Mouse (Mus musculus) liver, embryonic 14.5 days (tissue): ENCODE measurements around the gene Celsr1. TPM values are rescaled to one million over a fixed set of nuclear protein-coding genes. Genes with fewer than 3 reads are reported as not detected.

ENCODE experiments used
- ATAC-seq: fragments of 200-750 bp; cut with Nextera tagmentation; 2 replicates; pipeline ENCODE4 v1.8.0; 2017; ENCODE audit warnings: moderate number of reproducible peaks, mild to moderate bottlenecking, moderate library complexity; ENCODE audit not compliant: insufficient read depth
- DNase-seq, 3 experiments: peaks; one replicate each; pipeline ENCODE4 v3.0.0-alpha.2; 2012 to 2013; ENCODE audit warnings: low read depth in 3 of 3, low spot score in 3 of 3
- H3K27ac ChIP-seq: fragments of 300-500 bp; sonication (generic); 2 replicates; pipeline ENCODE4 v1.5.1; 2014; ENCODE audit warnings: moderate library complexity, mild to moderate bottlenecking, control low read depth, inconsistent platforms
- H3K27me3 ChIP-seq: fragments of 300-500 bp; sonication (generic); 2 replicates; pipeline ENCODE4 v1.6.1; 2014; ENCODE audit warnings: mild to moderate bottlenecking, low read length, moderate library complexity; ENCODE audit not compliant: control insufficient read depth, insufficient read depth
- H3K36me3 ChIP-seq: fragments of 300-500 bp; sonication (generic); replicated peaks from 2 replicates; pipeline ENCODE4 v1.6.1; 2014; ENCODE audit warnings: low read depth; ENCODE audit not compliant: control insufficient read depth, insufficient read depth
- H3K4me1 ChIP-seq, 2 experiments: fragments of 200-500 bp in 1 of 2; fragments of 300-500 bp in 1 of 2; sonication (generic) in 1 of 2; replicated peaks; 2 replicates each; pipeline ENCODE4 v1.6.1; 2012 to 2014; ENCODE audit warnings: antibody characterized with exemption in 1 of 2, inconsistent platforms in 1 of 2, low read length in 1 of 2; ENCODE audit not compliant: control insufficient read depth in 2 of 2, insufficient read depth in 2 of 2
- H3K4me2 ChIP-seq: fragments of 300-500 bp; sonication (generic); 2 replicates; pipeline ENCODE4 v1.6.1; 2014; ENCODE audit warnings: low read depth, mild to moderate bottlenecking, control low read depth, moderate library complexity
- H3K4me3 ChIP-seq, 2 experiments: fragments of 200-500 bp in 1 of 2; fragments of 300-500 bp in 1 of 2; sonication (generic) in 1 of 2; 2 replicates each; pipeline ENCODE4 v1.5.1; 2012 to 2014; ENCODE audit warnings: low read depth in 2 of 2, low read length in 2 of 2, mild to moderate bottlenecking in 2 of 2, control low read depth in 1 of 2, inconsistent platforms in 1 of 2, moderate library complexity in 1 of 2; ENCODE audit not compliant: insufficient read depth in 1 of 2
- H3K9ac ChIP-seq: fragments of 300-500 bp; sonication (generic); replicated peaks from 2 replicates; pipeline ENCODE4 v1.6.1; 2014; ENCODE audit warnings: mild to moderate bottlenecking, control low read depth, moderate library complexity
- H3K9me3 ChIP-seq: fragments of 300-500 bp; sonication (generic); 2 replicates; pipeline ENCODE4 v1.6.1; 2016; ENCODE audit warnings: low read length, mixed read lengths; ENCODE audit not compliant: control insufficient read depth
- CTCF ChIP-seq: IDR thresholded peaks from 2 replicates; pipeline ENCODE4 v1.5.1; 2016; ENCODE audit warnings: antibody characterized with exemption, low read depth, control low read depth
- EP300 ChIP-seq: IDR thresholded peaks from 2 replicates; pipeline ENCODE4 v1.6.1; 2016; ENCODE audit warnings: antibody characterized with exemption, low read depth
- WGBS: fragments of 180-500 bp; shearing (Covaris S2); extraction: QIAGEN DNeasy Blood & Tissue Kit; methylation state at CpG from one replicate; pipeline ENCODE4 v1.1.7; 2014; ENCODE audit not compliant: insufficient replicate concordance; 5-methylcytosine and 5-hydroxymethylcytosine counted together
- polyA plus RNA-seq, 2 experiments: library from polyadenylated mRNA; depleted of rRNA in 1 of 2; stranded (reverse) in 1 of 2; unstranded in 1 of 2; fragments of >200 nt; fragmentation: Nextera tagmentation in 1 of 2; extraction: Ambion mirVana in 1 of 2; gene quantifications; 2 replicates each; pipeline versions ENCODE4 v1.2.1 to v1.2.3; 2012 to 2014

Gene Celsr1
- polyA plus RNA-seq, 2 experiments = 0.06 to 0.12 TPM

GRCm38 (mm10) chr15:86017336-86017735 is 16.2 kb downstream of the Celsr1 start:
- Histone ChIP-seq H3K4me3 (no peak overlapping the region), H3K9me3 (no peaks in the 10 kb centered on the region), H3K27me3 (no peaks in the 10 kb centered on the region), H3K9ac (no peak overlapping the region), H3K27ac (no peak overlapping the region), H3K36me3 (no peaks in the 10 kb centered on the region), H3K4me1 (peaks cover 2 to 13% of the 10 kb centered on the region in 2 experiments; a peak in 3 of 4 replicates), H3K4me2 (no peak overlapping the region)
- DNase-seq (no peak), ATAC-seq (no peak)
- TF ChIP-seq EP300 (no peak), CTCF (no peak)
- 76% methylated on average over 6 of the region's 6 CpGs for WGBS

- WGBS = 25% methylated on average over 13 of the region's 13 CpGs
- Histone ChIP-seq H3K4me3 (no peak overlapping the region), H3K9ac (no peak overlapping the region), H3K27ac (no peak overlapping the region), H3K4me1 (peaks cover 2 to 13% of the 10 kb centered on the region in 2 experiments; a peak in 2 of 4 replicates), H3K27me3 (no peaks in the 10 kb centered on the region), H3K36me3 (no peaks in the 10 kb centered on the region), H3K9me3 (no peaks in the 10 kb centered on the region), H3K4me2 (no peak overlapping the region; the same call in 1 of the 2 replicates)
- TF ChIP-seq CTCF (no peak), EP300 (no peak)
- peak; percentile 78 for ATAC-seq
- DNase-seq = no peak
Measured at GRCm38 (mm10) chr15:86015860-86016541, 17.6 kb downstream of the Celsr1 start.

- Histone ChIP-seq H3K36me3 (no peaks in the 10 kb centered on the region), H3K27ac (no peak overlapping the region), H3K4me3 (no peak overlapping the region), H3K9me3 (no peaks in the 10 kb centered on the region), H3K4me1 (peaks cover 2 to 13% of the 10 kb centered on the region in 2 experiments; a peak in 2 of 4 replicates), H3K4me2 (no peak overlapping the region), H3K9ac (no peak overlapping the region), H3K27me3 (no peaks in the 10 kb centered on the region)
- TF ChIP-seq EP300 (no peak), CTCF (no peak)
- no peak; the same call in 1 of the 2 replicates for ATAC-seq
- DNase-seq = no peak
- 63% methylated on average over 7 of the region's 7 CpGs for WGBS
Measured at GRCm38 (mm10) chr15:86015026-86015425, 18.6 kb downstream of the Celsr1 start.

GRCm38 (mm10) chr15:86013656-86014055 is 19.9 kb downstream of the Celsr1 start:
- Histone ChIP-seq H3K9me3 (no peaks in the 10 kb centered on the region), H3K4me2 (no peak overlapping the region), H3K9ac (no peak overlapping the region), H3K27ac (no peak overlapping the region), H3K4me1 (peaks cover 2 to 13% of the 10 kb centered on the region in 2 experiments; a peak in 2 of 4 replicates), H3K36me3 (no peaks in the 10 kb centered on the region), H3K27me3 (no peaks in the 10 kb centered on the region; the same call in 1 of the 2 replicates), H3K4me3 (no peak overlapping the region)
- DNase-seq (no peak), ATAC-seq (no peak)
- TF ChIP-seq CTCF (no peak), EP300 (no peak)
- WGBS = 38% methylated on average over 10 of the region's 10 CpGs

- WGBS = 50% methylated on average over 2 of the region's 2 CpGs
Measured at GRCm38 (mm10) chr15:86013130-86013529, 20.4 kb downstream of the Celsr1 start.

More at GRCm38 (mm10) chr15:86013130-86013529, 20.4 kb downstream of the Celsr1 start:
- no peaks in the 10 kb centered on the region; the same call in 1 of the 2 replicates for H3K27me3 ChIP-seq
- no peak for DNase-seq
- TF ChIP-seq EP300 (no peak), CTCF (no peak)
- H3K27ac ChIP-seq = no peak overlapping the region
- no peak overlapping the region for H3K4me3 ChIP-seq
- H3K36me3 ChIP-seq = no peaks in the 10 kb centered on the region
- no peak overlapping the region for H3K4me2 ChIP-seq
- H3K9me3 ChIP-seq = no peaks in the 10 kb centered on the region
- no peak for ATAC-seq
- no peak overlapping the region for H3K9ac ChIP-seq
- peaks cover 2 to 13% of the 10 kb centered on the region in 2 experiments; a peak in 2 of 4 replicates for H3K4me1 ChIP-seq
